Mouse (Mus musculus) myocyte (in vitro differentiated cells): ENCODE measurements around the gene Plcl2. TPM values are rescaled to one million over a fixed set of nuclear protein-coding genes. Genes with fewer than 3 reads are reported as not detected.

ENCODE experiments used
- H3K27me3 ChIP-seq: one replicate; pipeline ENCODE4 v1.6.1; 2011; ENCODE audit not compliant: control insufficient read depth, insufficient read depth, insufficient read length
- H3K36me3 ChIP-seq: one replicate; pipeline ENCODE4 v1.6.1; 2011; ENCODE audit not compliant: control insufficient read depth, insufficient read depth
- H3K4me2 ChIP-seq: one replicate; pipeline ENCODE4 v1.6.1; 2011; ENCODE audit warnings: low read depth, control low read depth
- H3K4me3 ChIP-seq: one replicate; pipeline ENCODE4 v1.5.1; 2011; ENCODE audit warnings: mild to moderate bottlenecking, control low read depth, moderate library complexity
- H3K79me2 ChIP-seq: one replicate; pipeline ENCODE4 v1.6.1; 2011; ENCODE audit not compliant: control insufficient read depth, insufficient read depth
- H3ac ChIP-seq: one replicate; pipeline ENCODE4 v1.6.1; 2011; ENCODE audit not compliant: control insufficient read depth, insufficient read length
- CEBPB ChIP-seq: IDR thresholded peaks from 2 replicates; pipeline ENCODE4 v1.6.1; 2011; ENCODE audit warnings: mild to moderate bottlenecking, moderate library complexity; ENCODE audit not compliant: poor library complexity, insufficient read depth, severe bottlenecking
- E2F4 ChIP-seq: IDR thresholded peaks from one replicate; pipeline ENCODE4 v1.6.1; 2011; ENCODE audit warnings: mild to moderate bottlenecking, control low read depth, moderate library complexity; ENCODE audit not compliant: insufficient read depth
- MAX ChIP-seq: IDR thresholded peaks from one replicate; pipeline ENCODE4 v1.6.1; 2011; ENCODE audit warnings: low read depth, mild to moderate bottlenecking, control low read depth
- MYOD1 ChIP-seq, 3 experiments: IDR thresholded peaks; one replicate each; pipeline ENCODE4 v1.6.1; 2011; ENCODE audit warnings: control low read depth in 2 of 3, low read depth in 2 of 3, mild to moderate bottlenecking in 2 of 3, moderate library complexity in 1 of 3; ENCODE audit not compliant: insufficient read length in 2 of 3, control insufficient read depth in 1 of 3
- MYOG ChIP-seq, 3 experiments: IDR thresholded peaks; one replicate each; pipeline ENCODE4 v1.6.1; 2011; ENCODE audit warnings: control low read depth in 2 of 3, low read depth in 2 of 3, mild to moderate bottlenecking in 2 of 3; ENCODE audit not compliant: insufficient read length in 2 of 3, control insufficient read depth in 1 of 3, insufficient read depth in 1 of 3
- POLR2A ChIP-seq: IDR thresholded peaks from one replicate; pipeline ENCODE4 v1.6.1; 2011; ENCODE audit warnings: low read depth, mild to moderate bottlenecking, control low read depth, moderate library complexity; ENCODE audit not compliant: insufficient read length
- POLR2AphosphoS2 ChIP-seq: IDR thresholded peaks from one replicate; pipeline ENCODE4 v1.6.1; 2011; ENCODE audit warnings: low read depth, control low read depth; ENCODE audit not compliant: insufficient read length
- REST ChIP-seq: IDR thresholded peaks from one replicate; pipeline ENCODE4 v1.6.1; 2011; ENCODE audit warnings: mild to moderate bottlenecking, control low read depth, moderate library complexity; ENCODE audit not compliant: insufficient read depth, insufficient read length
- SRF ChIP-seq: IDR thresholded peaks from one replicate; pipeline ENCODE4 v1.6.1; 2011; ENCODE audit warnings: low read depth; ENCODE audit not compliant: control insufficient read depth, insufficient read length
- TCF12 ChIP-seq: IDR thresholded peaks from one replicate; pipeline ENCODE4 v1.6.1; 2011; ENCODE audit warnings: mild to moderate bottlenecking, control low read depth; ENCODE audit not compliant: poor library complexity, insufficient read depth, severe bottlenecking
- TCF3 ChIP-seq: IDR thresholded peaks from one replicate; pipeline ENCODE4 v1.6.1; 2011; ENCODE audit warnings: low read depth, control low read depth; ENCODE audit not compliant: insufficient read length
- USF1 ChIP-seq: IDR thresholded peaks from one replicate; pipeline ENCODE4 v1.6.1; 2011; ENCODE audit warnings: low read depth, mild to moderate bottlenecking, control low read depth, moderate library complexity
- polyA plus RNA-seq: library from polyadenylated mRNA; unstranded; fragments of >200 nt; fragmentation: generic; extraction: Trizol; gene quantifications from one replicate; pipeline ENCODE4 v1.2.1, GENCODE M21; 2012; ENCODE audit warnings: missing spikeins

Gene Plcl2
- polyA plus RNA-seq, 1 experiment, result 13.2 TPM

GRCm38 (mm10) chr17:50654741-50655415, 145.7 kb downstream of the Plcl2 start:
- Histone ChIP-seq H3K27me3 (no peaks in the 10 kb centered on the region), H3ac (no peak overlapping the region), H3K4me3 (no peak overlapping the region), H3K36me3 (no peaks in the 10 kb centered on the region), H3K79me2 (no peaks in the 10 kb centered on the region), H3K4me2 (no peak overlapping the region)
- TF ChIP-seq REST, result no peak
- TF ChIP-seq TCF3, result no peak
- TF ChIP-seq MYOG (IDR thresholded peaks at IDR 0.05; ENCODE audit: control insufficient read depth in 1 of 3, insufficient read depth in 1 of 3, insufficient read length in 2 of 3, low read depth in 2 of 3), result no peak
- no peak for TF ChIP-seq SRF
- no peak for TF ChIP-seq USF1
- TF ChIP-seq MYOD1 (IDR thresholded peaks at IDR 0.05; ENCODE audit: control insufficient read depth in 1 of 3, insufficient read length in 2 of 3, low read depth in 2 of 3), result no peak
- no peak for TF ChIP-seq TCF12
- TF ChIP-seq POLR2AphosphoS2, result no peak
- TF ChIP-seq E2F4, result no peak
- no peak for TF ChIP-seq POLR2A
- no peak for TF ChIP-seq CEBPB
- TF ChIP-seq MAX, result no peak

GRCm38 (mm10) chr17:50655416-50655776, 146.2 kb downstream of the Plcl2 start:
- H3K27me3 ChIP-seq, result no peaks in the 10 kb centered on the region
- no peak overlapping the region for H3K4me2 ChIP-seq
- H3ac ChIP-seq, result no peak overlapping the region
- TF ChIP-seq MYOD1 (IDR thresholded peaks at IDR 0.05; ENCODE audit: control insufficient read depth in 1 of 3, insufficient read length in 2 of 3, low read depth in 2 of 3) (no peak), USF1 (no peak), TCF3 (no peak), TCF12 (no peak), POLR2A (no peak), POLR2AphosphoS2 (no peak), REST (no peak), MYOG (IDR thresholded peaks at IDR 0.05; ENCODE audit: control insufficient read depth in 1 of 3, insufficient read depth in 1 of 3, insufficient read length in 2 of 3, low read depth in 2 of 3) (no peak), CEBPB (no peak), MAX (no peak), E2F4 (no peak), SRF (no peak)
- no peak overlapping the region for H3K4me3 ChIP-seq
- H3K79me2 ChIP-seq, result no peaks in the 10 kb centered on the region
- H3K36me3 ChIP-seq, result no peaks in the 10 kb centered on the region

- no peak overlapping the region for H3K4me2 ChIP-seq
- H3K79me2 ChIP-seq, result no peaks in the 10 kb centered on the region
These were observed 148.1 kb downstream of the Plcl2 start for GRCm38 (mm10) chr17:50657321-50657720.

GRCm38 (mm10) chr17:50658901-50659300, 149.7 kb downstream of the Plcl2 start:
- no peak overlapping the region for H3ac ChIP-seq
- H3K4me3 ChIP-seq, result no peak overlapping the region
- no peak overlapping the region for H3K4me2 ChIP-seq
- no peaks in the 10 kb centered on the region for H3K36me3 ChIP-seq
- H3K27me3 ChIP-seq, result no peaks in the 10 kb centered on the region
- TF ChIP-seq TCF12 (no peak), REST (no peak), MYOG (IDR thresholded peaks at IDR 0.05; ENCODE audit: control insufficient read depth in 1 of 3, insufficient read depth in 1 of 3, insufficient read length in 2 of 3, low read depth in 2 of 3) (no peak), SRF (no peak), USF1 (no peak), MYOD1 (IDR thresholded peaks at IDR 0.05; ENCODE audit: control insufficient read depth in 1 of 3, insufficient read length in 2 of 3, low read depth in 2 of 3) (no peak), E2F4 (no peak), TCF3 (no peak), CEBPB (no peak), MAX (no peak), POLR2AphosphoS2 (no peak), POLR2A (no peak)
- no peaks in the 10 kb centered on the region for H3K79me2 ChIP-seq

More at GRCm38 (mm10) chr17:50657321-50657720, 148.1 kb downstream of the Plcl2 start:
- H3K27me3 ChIP-seq, result no peaks in the 10 kb centered on the region
- H3K4me3 ChIP-seq, result no peak overlapping the region
- no peak overlapping the region for H3ac ChIP-seq
- TF ChIP-seq TCF12 (no peak), MAX (no peak), POLR2A (no peak), MYOG (IDR thresholded peaks at IDR 0.05; ENCODE audit: control insufficient read depth in 1 of 3, insufficient read depth in 1 of 3, insufficient read length in 2 of 3, low read depth in 2 of 3) (no peak), USF1 (no peak), POLR2AphosphoS2 (no peak), MYOD1 (IDR thresholded peaks at IDR 0.05; ENCODE audit: control insufficient read depth in 1 of 3, insufficient read length in 2 of 3, low read depth in 2 of 3) (no peak), CEBPB (no peak), SRF (no peak), E2F4 (no peak), TCF3 (no peak), REST (no peak)
- H3K36me3 ChIP-seq, result no peaks in the 10 kb centered on the region
